Mouse (Mus musculus): ENCODE data around the gene Iqsec1.

- TF ChIP-seq CTCF (IDR thresholded peaks at IDR 0.05; ENCODE audit: borderline replicate concordance, control insufficient read depth, extremely low read depth, insufficient read depth, low read length, poor library complexity) (no peak), POLR2A (IDR thresholded peaks at IDR 0.05; ENCODE audit: control insufficient read depth, extremely low read depth, insufficient read depth, low read length, poor library complexity) (no peak)
Measured at GRCm38 (mm10) chr6:90644965-90645364, 343.5 kb downstream of the Iqsec1 start.
